Mouse (Mus musculus) limb, embryonic 11.5 days (tissue): ENCODE results near the gene Cnpy3. TPM values are rescaled to one million over a fixed set of nuclear protein-coding genes. Genes with fewer than 3 reads are reported as not detected.

ENCODE experiments used
- ATAC-seq: fragments of 200-750 bp; cut with Nextera tagmentation; 2 replicates; pipeline ENCODE4 v1.8.0; 2017; ENCODE audit warnings: low read depth; ENCODE audit not compliant: insufficient number of reproducible peaks, low FRiP score, low TSS enrichment
- DNase-seq: peaks from one replicate; pipeline ENCODE4 v3.0.0-alpha.2; 2015; ENCODE audit warnings: low spot score
- H3K27ac ChIP-seq: fragments of 300-500 bp; sonication (generic); replicated peaks from 2 replicates; pipeline ENCODE4 v1.5.1; 2014; ENCODE audit warnings: low read depth, mild to moderate bottlenecking, low read length
- H3K27me3 ChIP-seq: fragments of 300-500 bp; sonication (generic); 2 replicates; pipeline ENCODE4 v1.6.1; 2014; ENCODE audit warnings: mild to moderate bottlenecking, low read length, mixed read lengths; ENCODE audit not compliant: control insufficient read depth, insufficient read depth
- H3K36me3 ChIP-seq: fragments of 300-500 bp; sonication (generic); 2 replicates; pipeline ENCODE4 v1.6.1; 2014; ENCODE audit warnings: mild to moderate bottlenecking, low read length, moderate library complexity, mixed read lengths; ENCODE audit not compliant: control insufficient read depth, insufficient read depth
- H3K4me1 ChIP-seq: fragments of 300-500 bp; sonication (generic); 2 replicates; pipeline ENCODE4 v1.6.1; 2014; ENCODE audit warnings: low read length, mixed read lengths; ENCODE audit not compliant: control insufficient read depth, insufficient read depth
- H3K4me2 ChIP-seq: fragments of 300-500 bp; sonication (generic); 2 replicates; pipeline ENCODE4 v1.6.1; 2014; ENCODE audit warnings: low read depth, mild to moderate bottlenecking, moderate library complexity; ENCODE audit not compliant: severe bottlenecking
- H3K4me3 ChIP-seq: fragments of 300-500 bp; sonication (generic); 2 replicates; pipeline ENCODE4 v1.5.1; 2014; ENCODE audit warnings: low read depth, low read length
- H3K9ac ChIP-seq: fragments of 300-500 bp; sonication (generic); 2 replicates; pipeline ENCODE4 v1.6.1; 2014; ENCODE audit warnings: mild to moderate bottlenecking, low read length
- H3K9me3 ChIP-seq: fragments of 300-500 bp; sonication (generic); 2 replicates; pipeline ENCODE4 v1.6.1; 2016; ENCODE audit warnings: low read length; ENCODE audit not compliant: control insufficient read depth
- WGBS: fragments of 180-500 bp; shearing (Covaris S2); extraction: QIAGEN DNeasy Blood & Tissue Kit; methylation state at CpG from one replicate; pipeline ENCODE4 v1.1.7; 2014; 5-methylcytosine and 5-hydroxymethylcytosine counted together
- polyA plus RNA-seq: library from polyadenylated mRNA; unstranded; fragments of >200 nt; fragmentation: Nextera tagmentation; extraction: Ambion mirVana; gene quantifications from 2 replicates; pipeline ENCODE4 v1.2.1, GENCODE M21; 2014

The Cnpy3 gene
- polyA plus RNA-seq, 1 experiment from 2014 or later: 49.1 TPM

- Histone ChIP-seq H3K36me3 (peaks cover 11% of the 10 kb centered on the region), H3K9me3 (no peaks in the 10 kb centered on the region), H3K9ac (peak overlapping the region; percentile 88), H3K27ac (peak overlapping the region; percentile 21; the same call in 1 of the 2 replicates), H3K4me3 (peak overlapping the region; percentile 97), H3K27me3 (no peaks in the 10 kb centered on the region), H3K4me2 (peak overlapping the region; percentile 99), H3K4me1 (peaks cover 8% of the 10 kb centered on the region; the same call in 1 of the 2 replicates)
- ATAC-seq: peak; percentile 19; the same call in 1 of the 2 replicates
- DNase-seq: no peak
- under 1% methylated on average over 60 of the region's 76 CpGs for WGBS
Observed at GRCm38 (mm10) chr17:46711612-46712271, 40.3 kb downstream of the Cnpy3 start.

GRCm38 (mm10) chr17:46710959-46711597 is 40.9 kb downstream of the Cnpy3 start, which contains the start of gene Pex6:
Pex6 (plus strand) TSS chr17:46711463.
- WGBS: 8% methylated on average over 36 of the region's 36 CpGs
- DNase-seq: peak; percentile 95

GRCm38 (mm10) chr17:46706375-46707089 is 45.5 kb downstream of the Cnpy3 start:
- DNase-seq: no peak
- peaks cover 15% of the 10 kb centered on the region for H3K4me1 ChIP-seq
- no peaks in the 10 kb centered on the region for H3K36me3 ChIP-seq
- H3K27me3 ChIP-seq: no peaks in the 10 kb centered on the region
- H3K4me3 ChIP-seq: no peak overlapping the region
- no peaks in the 10 kb centered on the region for H3K9me3 ChIP-seq
- H3K4me2 ChIP-seq: no peak overlapping the region
- ATAC-seq: no peak
- WGBS: 94% methylated on average over 14 of the region's 14 CpGs
- no peak overlapping the region for H3K27ac ChIP-seq
- H3K9ac ChIP-seq: no peak overlapping the region

More at GRCm38 (mm10) chr17:46710959-46711597, 40.9 kb downstream of the Cnpy3 start, which contains the start of gene Pex6:
- peak within 1 kb of the TSS; percentile 97 for H3K4me3 ChIP-seq
- H3K36me3 ChIP-seq: peaks cover 11% of the 10 kb centered on the region
- H3K27me3 ChIP-seq: no peaks in the 10 kb centered on the region
- peak within 1 kb of the TSS; percentile 21; the same call in 1 of the 2 replicates for H3K27ac ChIP-seq
- peak; percentile 87 for ATAC-seq
- H3K4me2 ChIP-seq: peak within 1 kb of the TSS; percentile 99
- H3K4me1 ChIP-seq: peaks cover 8% of the 10 kb centered on the region; the same call in 1 of the 2 replicates
- H3K9ac ChIP-seq: peak within 1 kb of the TSS; percentile 88
- no peaks in the 10 kb centered on the region for H3K9me3 ChIP-seq

GRCm38 (mm10) chr17:46704887-46705835 is 46.9 kb downstream of the Cnpy3 start, which contains the start of gene Ppp2r5d:
Ppp2r5d (minus strand) TSS chr17:46705111.
- ATAC-seq (peak; percentile 95), DNase-seq (peak; percentile 97)
- Histone ChIP-seq H3K9ac (peak within 1 kb of the TSS; percentile 85), H3K9me3 (no peaks in the 10 kb centered on the region), H3K27me3 (no peaks in the 10 kb centered on the region), H3K4me3 (peak within 1 kb of the TSS; percentile 91), H3K27ac (peak within 1 kb of the TSS; percentile 77), H3K4me1 (peaks cover 15% of the 10 kb centered on the region), H3K4me2 (peak within 1 kb of the TSS; percentile 72), H3K36me3 (0 out of 2 replicates have a peak, but pooled peaks cover 2% of the 10 kb centered on the region)
- under 1% methylated on average over 48 of the region's 48 CpGs for WGBS

GRCm38 (mm10) chr17:46703971-46704886 is 47.8 kb downstream of the Cnpy3 start:
- Histone ChIP-seq H3K4me2 (peak overlapping the region; percentile 72), H3K4me3 (peak overlapping the region; percentile 91), H3K9ac (peak overlapping the region; percentile 85), H3K36me3 (peaks cover 4% of the 10 kb centered on the region; the same call in 1 of the 2 replicates), H3K4me1 (peaks cover 15% of the 10 kb centered on the region), H3K27ac (peak overlapping the region; percentile 77), H3K9me3 (no peaks in the 10 kb centered on the region), H3K27me3 (no peaks in the 10 kb centered on the region)
- ATAC-seq (peak; percentile 82), DNase-seq (no peak)
- WGBS: 5% methylated on average over 40 of the region's 41 CpGs

GRCm38 (mm10) chr17:46702506-46702905 is 49.5 kb downstream of the Cnpy3 start:
- Histone ChIP-seq H3K36me3 (peaks cover 4% of the 10 kb centered on the region; the same call in 1 of the 2 replicates), H3K9ac (0 out of 2 replicates have a peak overlapping the region, but pooled peaks have one; percentile 3), H3K27ac (no peak overlapping the region), H3K9me3 (no peaks in the 10 kb centered on the region), H3K27me3 (no peaks in the 10 kb centered on the region), H3K4me1 (peaks cover 15% of the 10 kb centered on the region), H3K4me2 (no peak overlapping the region), H3K4me3 (no peak overlapping the region)
- no peak for ATAC-seq
- no peak for DNase-seq
- 88% methylated on average over 5 of the region's 5 CpGs for WGBS

GRCm38 (mm10) chr17:46702100-46702499 is 49.9 kb downstream of the Cnpy3 start:
- Histone ChIP-seq H3K27me3 (no peaks in the 10 kb centered on the region), H3K27ac (no peak overlapping the region), H3K4me2 (no peak overlapping the region; the same call in 1 of the 2 replicates), H3K4me3 (no peak overlapping the region), H3K4me1 (peaks cover 15% of the 10 kb centered on the region), H3K9me3 (no peaks in the 10 kb centered on the region), H3K36me3 (peaks cover 4% of the 10 kb centered on the region; the same call in 1 of the 2 replicates), H3K9ac (no peak overlapping the region)
- 87% methylated on average over 12 of the region's 12 CpGs for WGBS
- DNase-seq (no peak), ATAC-seq (no peak)
